Mouse (Mus musculus) liver, adult 2 months (tissue): ENCODE results near the gene Eef1a1. TPM values are rescaled to one million over a fixed set of nuclear protein-coding genes. Genes with fewer than 3 reads are reported as not detected.
A peak's percentile ranks its signal among the peaks of the same experiment; 100 is the strongest.

Experiments
- DNase-seq: peaks from one replicate; pipeline ENCODE4 v3.0.0-alpha.2; 2011; ENCODE audit warnings: low read depth, low spot score; ENCODE audit errors: extremely low read depth
- H3K27ac ChIP-seq: fragments of 200-500 bp; replicated peaks from 2 replicates; pipeline ENCODE4 v1.5.1; 2012; ENCODE audit warnings: low read depth, mild to moderate bottlenecking, control low read depth, inconsistent platforms, low read length; ENCODE audit not compliant: insufficient read depth
- H3K27me3 ChIP-seq: fragments of 200-500 bp; 2 replicates; pipeline ENCODE4 v1.6.1; 2012; ENCODE audit warnings: mild to moderate bottlenecking, moderate library complexity, low read length, inconsistent platforms; ENCODE audit not compliant: control insufficient read depth, insufficient read depth
- H3K36me3 ChIP-seq: fragments of 200-500 bp; 2 replicates; pipeline ENCODE4 v1.6.1; 2012; ENCODE audit warnings: low read length, inconsistent platforms; ENCODE audit not compliant: control insufficient read depth, insufficient read depth
- H3K4me1 ChIP-seq: fragments of 200-500 bp; 2 replicates; pipeline ENCODE4 v1.6.1; 2011; ENCODE audit warnings: low read length; ENCODE audit not compliant: control insufficient read depth, insufficient read depth
- H3K4me3 ChIP-seq: fragments of 200-500 bp; 2 replicates; pipeline ENCODE4 v1.5.1; 2011; ENCODE audit warnings: low read depth, mild to moderate bottlenecking, control low read depth, low read length, moderate library complexity; ENCODE audit not compliant: insufficient read depth
- H3K79me2 ChIP-seq: fragments of 200-500 bp; 2 replicates; pipeline ENCODE4 v1.6.1; 2012; ENCODE audit warnings: inconsistent platforms, mild to moderate bottlenecking, low read length, moderate library complexity; ENCODE audit not compliant: control insufficient read depth, insufficient read depth
- H3K9ac ChIP-seq: fragments of 200-500 bp; 2 replicates; pipeline ENCODE4 v1.6.1; 2012; ENCODE audit warnings: low read depth, mild to moderate bottlenecking, control low read depth, inconsistent platforms, low read length
- CTCF ChIP-seq: fragments of 200-500 bp; IDR thresholded peaks from 2 replicates; pipeline ENCODE4 v1.5.1; 2011; ENCODE audit warnings: low read depth, low read length, control low read depth
- POLR2A ChIP-seq: fragments of 200-500 bp; IDR thresholded peaks from 2 replicates; pipeline ENCODE4 v1.6.1; 2011; ENCODE audit warnings: low read length, control low read depth; ENCODE audit not compliant: insufficient read depth; ENCODE audit errors: extremely low read depth
- WGBS: fragments of 180-500 bp; shearing (Covaris S2); methylation state at CpG from one replicate; pipeline ENCODE4 v1.1.7; 2018; 5-methylcytosine and 5-hydroxymethylcytosine counted together
- polyA plus RNA-seq: library from polyadenylated mRNA; depleted of rRNA; stranded (reverse); fragments of >200 nt; gene quantifications from 2 replicates; pipeline ENCODE4 v1.2.3, GENCODE M21; 2012
- total RNA-seq: library from RNA; depleted of rRNA; stranded (reverse); fragments of >200 nt; gene quantifications from 2 replicates; pipeline ENCODE4 v1.2.3, GENCODE M21; 2014

Gene Eef1a1
- total and polyA plus RNA-seq, 2 experiments, result 2,707 to 7,986 TPM

- TF ChIP-seq CTCF (no peak), POLR2A (no peak)
- Histone ChIP-seq H3K4me1 (peaks cover 8% of the 10 kb centered on the region), H3K27me3 (no peaks in the 10 kb centered on the region), H3K4me3 (no peak overlapping the region), H3K36me3 (no peaks in the 10 kb centered on the region), H3K27ac (no peak overlapping the region), H3K9ac (no peak overlapping the region), H3K79me2 (no peaks in the 10 kb centered on the region)
- WGBS, result 87% methylated on average over 6 of the region's 6 CpGs
- DNase-seq, result no peak
Measured at GRCm38 (mm10) chr9:78505223-78505622, 16.3 kb upstream of the Eef1a1 start.

DNA sequence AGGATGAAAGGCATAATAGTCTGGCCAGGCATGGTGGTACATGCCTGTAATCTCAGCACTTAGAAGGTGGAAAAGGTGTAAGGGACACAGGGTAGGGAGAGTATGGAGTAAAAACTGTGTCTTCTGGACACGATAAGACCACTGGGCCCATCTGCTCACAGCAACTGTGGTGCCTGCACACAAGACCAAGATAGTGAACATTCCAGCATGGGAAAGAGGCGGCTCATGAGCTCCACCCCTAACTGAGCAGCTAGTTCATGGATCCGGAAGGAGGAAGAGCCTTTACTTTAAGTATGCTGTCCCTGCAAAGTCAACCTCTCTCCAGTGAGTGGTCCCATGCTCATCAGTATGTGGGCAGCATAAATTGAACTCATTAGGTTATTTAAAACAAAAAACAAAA lies 15.7 kb upstream of the Eef1a1 start:
- Histone ChIP-seq H3K79me2 (no peaks in the 10 kb centered on the region), H3K27me3 (no peaks in the 10 kb centered on the region), H3K9ac (no peak overlapping the region), H3K4me3 (no peak overlapping the region), H3K36me3 (no peaks in the 10 kb centered on the region), H3K4me1 (peaks cover 8% of the 10 kb centered on the region), H3K27ac (no peak overlapping the region)
- no peak for TF ChIP-seq CTCF
- TF ChIP-seq POLR2A, result no peak
- WGBS, result 76% methylated on average over 3 of the region's 3 CpGs
- no peak for DNase-seq

DNA sequence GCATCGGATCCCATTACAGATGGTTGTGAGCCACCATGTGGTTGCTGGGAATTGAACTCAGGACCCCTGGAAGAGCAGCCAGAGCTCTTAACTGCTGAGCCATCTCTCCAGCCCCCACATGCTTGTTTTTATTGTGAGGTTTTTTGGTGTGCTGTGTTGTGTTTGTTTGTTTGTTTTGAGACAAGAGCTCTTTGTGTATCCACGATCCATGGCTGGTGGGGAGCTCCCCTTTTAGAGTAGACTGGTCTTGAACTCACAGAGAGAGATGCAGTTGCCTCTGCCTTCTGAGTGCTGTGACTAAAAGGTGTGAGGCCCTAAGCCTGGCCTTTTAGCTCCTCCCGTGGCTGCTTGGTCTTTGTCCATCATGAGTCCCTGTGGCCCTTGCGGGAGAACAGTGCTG lies 15.2 kb upstream of the Eef1a1 start:
- DNase-seq, result no peak
- 86% methylated on average over 4 of the region's 4 CpGs for WGBS
- TF ChIP-seq POLR2A (no peak), CTCF (no peak)
- H3K4me3 ChIP-seq, result no peak overlapping the region
- H3K27me3 ChIP-seq, result no peaks in the 10 kb centered on the region
- peaks cover 8% of the 10 kb centered on the region for H3K4me1 ChIP-seq
- H3K79me2 ChIP-seq, result no peaks in the 10 kb centered on the region
- no peak overlapping the region for H3K27ac ChIP-seq
- H3K36me3 ChIP-seq, result no peaks in the 10 kb centered on the region
- no peak overlapping the region for H3K9ac ChIP-seq

GRCm38 (mm10) chr9:78503223-78504079 lies 14.5 kb upstream of the Eef1a1 start:
- H3K27ac ChIP-seq, result no peak overlapping the region
- no peak overlapping the region for H3K4me3 ChIP-seq
- DNase-seq, result no peak
- TF ChIP-seq POLR2A (no peak), CTCF (no peak)
- no peaks in the 10 kb centered on the region for H3K36me3 ChIP-seq
- 55% methylated on average over 6 of the region's 6 CpGs for WGBS
- H3K79me2 ChIP-seq, result no peaks in the 10 kb centered on the region
- no peak overlapping the region for H3K9ac ChIP-seq
- H3K4me1 ChIP-seq, result peaks cover 8% of the 10 kb centered on the region
- no peaks in the 10 kb centered on the region for H3K27me3 ChIP-seq

GRCm38 (mm10) chr9:78501284-78501683 lies 12.3 kb upstream of the Eef1a1 start:
- TF ChIP-seq CTCF (0 out of 2 replicates have a peak, but pooled peaks have one; percentile 9), POLR2A (no peak)
- WGBS, result 77% methylated on average over 4 of the region's 4 CpGs
- H3K79me2 ChIP-seq, result no peaks in the 10 kb centered on the region
- H3K27ac ChIP-seq, result no peak overlapping the region
- no peaks in the 10 kb centered on the region for H3K36me3 ChIP-seq
- H3K9ac ChIP-seq, result no peak overlapping the region
- H3K4me1 ChIP-seq, result peaks cover 8% of the 10 kb centered on the region
- no peak overlapping the region for H3K4me3 ChIP-seq
- H3K27me3 ChIP-seq, result no peaks in the 10 kb centered on the region
- peak; percentile 32 for DNase-seq

DNA sequence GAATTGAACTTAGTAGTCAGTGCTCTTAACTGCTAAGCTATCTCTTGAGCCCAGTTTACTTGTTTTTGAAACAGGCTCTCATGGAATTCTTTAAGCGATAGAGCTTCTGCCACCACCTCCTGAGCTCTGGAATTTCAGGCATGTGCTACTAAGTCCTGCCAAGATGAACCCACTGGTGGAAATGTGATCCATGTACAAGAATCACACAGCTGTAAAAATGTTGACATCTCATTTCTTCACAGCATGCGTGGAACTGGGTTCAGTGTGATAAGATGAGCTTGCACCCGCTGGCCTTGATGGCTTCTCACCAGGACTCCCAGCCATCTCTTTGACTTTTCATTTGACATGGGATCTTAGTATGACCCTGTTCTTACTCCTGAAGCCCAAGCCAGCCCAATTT lies 11.4 kb upstream of the Eef1a1 start:
- Histone ChIP-seq H3K4me3 (no peak overlapping the region), H3K9ac (no peak overlapping the region), H3K36me3 (no peaks in the 10 kb centered on the region), H3K27ac (no peak overlapping the region), H3K79me2 (no peaks in the 10 kb centered on the region), H3K4me1 (0 out of 2 replicates have a peak, but pooled peaks cover 3% of the 10 kb centered on the region), H3K27me3 (no peaks in the 10 kb centered on the region)
- no peak for DNase-seq
- TF ChIP-seq CTCF (no peak), POLR2A (no peak)
- WGBS, result 88% methylated on average over 3 of the region's 3 CpGs
